Mouse (Mus musculus) ZHBTc4 (cell line): ENCODE measurements around the gene Zc3h7b.
"Not testable (repeated sequence)": the region's sequence is repeated elsewhere in the genome, so short reads cannot be mapped to it uniquely, and the experiment has no call there.

Source experiments
- DNase-seq: peaks from one replicate; pipeline ENCODE4 v3.0.0-alpha.2; 2011; ENCODE audit warnings: low read depth, low spot score

The Zc3h7b gene

GRCm38 (mm10) chr15:81744992-81745600 is at the start of gene Zc3h7b, which contains the start of gene Rangap1:
Zc3h7b (plus strand) TSS chr15:81745057.
Rangap1 (minus strand) TSS chr15:81745530.
- peak; percentile 83 for DNase-seq

GRCm38 (mm10) chr15:81697175-81697574 is 47.7 kb upstream of the Zc3h7b start, which contains the start of gene Chadl:
Chadl (minus strand) TSS chr15:81697287.
- no peak for DNase-seq

- peak; percentile 83 for DNase-seq
Observed at GRCm38 (mm10) chr15:81697847-81698246, 47.0 kb upstream of the Zc3h7b start.

DNA sequence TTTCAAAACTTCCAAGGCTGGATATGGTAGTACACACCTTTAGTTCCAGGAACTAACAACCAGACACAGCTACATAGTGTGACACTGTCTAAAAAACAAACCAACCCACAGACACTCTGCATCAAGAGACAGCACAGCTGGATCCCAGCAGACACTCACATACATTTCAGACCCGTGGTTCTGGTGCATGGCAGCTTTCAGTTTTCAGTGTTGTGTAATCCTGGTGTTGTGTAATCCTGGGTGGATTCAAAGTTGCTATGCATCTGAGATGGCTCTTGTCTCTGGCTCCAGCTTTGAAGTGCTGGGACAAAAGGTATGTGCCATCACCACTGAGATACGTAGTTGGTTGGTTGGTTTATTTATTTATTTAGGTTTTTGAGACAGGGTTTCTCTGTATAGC is 46.3 kb upstream of the Zc3h7b start:
- DNase-seq: no peak

DNA sequence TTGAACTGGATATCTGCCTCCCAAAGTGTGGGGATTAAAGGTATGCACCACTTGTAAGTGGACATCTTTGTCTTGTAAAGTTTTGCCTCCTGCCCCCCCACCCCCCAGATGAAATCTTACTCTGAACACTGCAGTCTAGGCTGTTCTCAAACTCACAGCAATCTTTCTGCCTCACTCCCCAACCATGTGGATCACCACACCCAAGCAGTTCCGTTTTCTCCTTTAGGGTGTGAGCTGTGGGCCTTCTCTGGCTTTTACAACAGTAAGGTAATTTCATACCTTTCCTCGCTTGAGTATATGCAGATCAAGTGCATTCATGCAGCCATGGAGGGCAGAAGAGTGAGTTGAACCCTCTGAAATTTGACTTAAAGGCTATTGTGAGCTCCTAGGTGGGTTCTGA is 44.7 kb upstream of the Zc3h7b start:
- peak; percentile 86 for DNase-seq

DNA sequence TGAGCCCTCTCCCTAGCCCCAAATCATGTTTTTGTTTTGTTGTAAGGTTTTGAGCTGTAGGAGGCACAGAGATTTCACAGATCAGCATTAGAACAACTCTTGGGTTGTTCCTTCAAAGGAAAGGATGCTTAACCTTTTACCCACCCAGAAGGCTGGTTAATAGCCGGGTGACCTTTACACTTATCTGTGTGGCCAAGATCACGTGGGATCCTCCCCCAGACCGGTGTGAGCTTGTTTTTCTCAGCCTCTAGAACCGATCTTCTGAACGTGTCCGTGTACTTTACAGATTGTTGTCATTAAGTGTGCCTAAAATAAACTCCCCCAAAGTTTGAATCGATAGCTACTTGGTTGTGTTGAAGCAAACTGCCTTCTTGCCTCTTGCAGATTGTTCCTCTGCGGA is 44.3 kb upstream of the Zc3h7b start:
- peak; percentile 93 for DNase-seq

GRCm38 (mm10) chr15:81701350-81701749 is 43.5 kb upstream of the Zc3h7b start:
- not testable (repeated sequence) for DNase-seq

- no peak for DNase-seq
Observed at GRCm38 (mm10) chr15:81702306-81703093, 42.4 kb upstream of the Zc3h7b start.

DNA sequence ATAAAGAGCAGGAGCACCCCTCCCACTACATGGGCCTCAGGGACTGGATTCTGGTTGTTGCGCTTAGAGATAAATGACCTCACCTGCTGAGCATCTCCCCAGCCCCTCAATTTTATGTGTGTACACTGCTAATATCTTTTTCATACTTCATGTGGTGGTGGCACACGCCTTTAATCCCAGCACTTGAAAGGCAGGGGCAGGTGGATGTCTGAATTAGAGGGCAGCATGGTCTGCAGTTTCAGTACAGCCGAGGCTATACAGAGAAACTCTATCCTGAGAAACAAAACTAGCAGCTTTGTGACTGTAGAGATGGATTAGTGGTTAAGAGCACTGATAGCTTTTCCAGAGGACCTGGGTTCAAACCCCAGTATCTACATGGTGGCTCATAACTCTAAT is 41.8 kb upstream of the Zc3h7b start:
- no peak for DNase-seq

GRCm38 (mm10) chr15:81708991-81709390 is 35.9 kb upstream of the Zc3h7b start:
- peak; percentile 53 for DNase-seq

- DNase-seq: no peak
Observed at GRCm38 (mm10) chr15:81709686-81710085, 35.2 kb upstream of the Zc3h7b start.

DNA sequence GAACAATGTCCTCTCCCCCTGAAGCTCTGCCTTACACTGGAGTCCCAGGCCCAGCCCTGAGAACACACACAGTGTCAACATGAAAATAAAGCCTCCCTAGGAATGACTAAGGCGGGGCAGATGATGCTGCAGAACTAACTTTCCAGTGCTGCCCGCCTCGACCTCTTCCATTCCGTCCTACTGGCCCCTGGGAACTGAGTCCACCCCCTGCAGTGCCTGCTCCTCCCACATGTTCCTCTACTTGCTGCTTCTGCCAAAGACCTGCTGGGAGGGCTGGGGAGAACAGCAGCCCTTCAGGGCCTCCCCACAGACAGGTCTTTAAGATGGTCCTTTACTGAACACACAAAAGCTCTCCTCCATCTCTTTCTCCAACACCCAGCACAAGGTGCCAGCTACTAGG is 34.1 kb upstream of the Zc3h7b start:
- no peak for DNase-seq

DNA sequence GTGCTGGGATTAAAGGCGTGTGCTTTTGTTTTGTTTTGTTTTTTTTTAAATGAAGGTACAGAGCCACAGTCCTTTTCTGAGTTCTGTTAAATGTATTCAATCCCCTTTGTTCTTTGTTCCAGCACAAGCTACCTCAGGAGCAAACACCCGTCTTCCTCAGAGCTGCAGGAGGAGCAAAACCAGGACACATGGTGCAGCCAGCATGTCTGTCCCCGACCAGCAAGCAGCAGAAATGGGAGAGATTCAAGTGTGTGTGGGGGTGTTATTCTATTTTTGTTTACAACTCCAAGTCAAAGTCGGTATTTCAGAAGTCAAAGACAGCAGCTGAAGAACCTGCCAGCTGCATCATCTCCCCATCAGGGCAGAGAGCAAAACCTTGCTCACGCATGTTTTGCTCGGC is 31.1 kb upstream of the Zc3h7b start:
- DNase-seq: no peak

- peak; percentile 45 for DNase-seq
Observed at GRCm38 (mm10) chr15:81718336-81719138, 26.3 kb upstream of the Zc3h7b start.

- peak; percentile 38 for DNase-seq
Observed at GRCm38 (mm10) chr15:81719139-81719531, 25.7 kb upstream of the Zc3h7b start.

- DNase-seq: peak; percentile 92
Observed at GRCm38 (mm10) chr15:81722361-81722760, 22.5 kb upstream of the Zc3h7b start.

DNA sequence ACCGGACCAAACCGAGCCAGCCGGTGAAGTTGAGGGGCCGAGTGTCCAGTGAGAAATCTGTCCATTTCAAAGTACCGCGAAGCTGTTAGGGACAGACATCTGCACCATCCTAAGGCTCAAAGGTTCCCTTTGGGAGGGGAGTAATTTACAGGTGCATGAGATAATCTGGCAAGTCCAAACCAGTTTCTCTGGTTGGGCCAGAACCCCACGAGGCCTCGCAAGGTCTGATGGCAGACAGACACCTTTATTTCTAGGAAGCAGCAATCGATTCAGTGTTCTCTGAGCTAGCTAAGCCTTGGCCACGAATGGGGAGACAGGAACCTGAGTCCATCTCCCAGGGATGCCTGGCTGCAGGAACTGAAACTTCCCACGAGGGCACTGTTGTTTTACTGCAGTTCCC is 21.2 kb upstream of the Zc3h7b start:
- DNase-seq: no peak

DNA sequence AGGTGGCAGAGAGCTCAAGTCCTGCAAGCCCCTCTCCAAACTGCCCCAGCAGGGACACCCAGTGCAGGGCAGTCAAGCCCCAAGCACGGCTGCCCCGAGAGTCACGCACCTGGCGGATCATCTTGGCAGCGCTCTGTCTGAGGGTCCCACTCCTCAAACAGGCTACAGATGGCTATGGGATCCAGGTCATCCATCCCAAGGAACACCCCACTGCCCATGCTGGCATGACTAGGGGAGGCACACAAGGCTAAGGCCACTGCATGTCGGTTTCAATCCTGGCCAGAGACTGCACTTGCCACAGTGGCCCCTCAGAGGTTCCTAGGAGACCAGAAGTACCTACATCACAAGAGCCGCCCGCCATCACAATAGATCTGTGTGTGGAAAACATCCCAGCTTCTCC is 18.9 kb upstream of the Zc3h7b start:
- no peak for DNase-seq

- DNase-seq: no peak
Observed at GRCm38 (mm10) chr15:81729241-81729791, 15.5 kb upstream of the Zc3h7b start.

GRCm38 (mm10) chr15:81729792-81730635 is 14.8 kb upstream of the Zc3h7b start:
- peak; percentile 100 for DNase-seq

DNA sequence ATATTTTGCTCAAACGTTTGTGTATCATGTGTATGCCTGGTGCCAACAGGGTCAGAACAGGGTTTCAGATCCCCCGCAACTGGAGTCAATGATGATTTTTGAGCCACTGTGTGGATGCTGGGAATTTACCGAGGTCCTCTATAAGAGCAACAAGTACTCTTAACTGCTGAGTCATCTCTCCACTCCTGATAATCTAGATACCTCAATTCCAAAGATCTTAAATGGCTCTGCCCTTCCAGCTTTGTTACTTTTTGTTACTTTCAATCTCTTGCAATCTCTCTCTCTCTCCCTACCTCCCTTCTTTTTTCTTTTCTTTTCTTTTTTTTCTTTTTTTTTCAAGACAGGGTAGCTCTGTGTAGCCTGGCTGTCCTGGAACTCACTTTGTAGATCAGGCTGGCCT is 9.8 kb upstream of the Zc3h7b start:
- no peak for DNase-seq
